Mouse (Mus musculus) left cerebral cortex, postnatal 14 days (tissue): Measurements from ENCODE around the gene Ntng1. TPM values are rescaled to one million over a fixed set of nuclear protein-coding genes. Genes with fewer than 3 reads are reported as not detected.
A peak's percentile ranks its signal among the peaks of the same experiment; 100 is the strongest.

Source experiments
- DNase-seq, 2 experiments: peaks; one replicate each; pipeline ENCODE4 v3.0.0; 2021 to 2022; ENCODE audit warnings: low spot score in 2 of 2, mixed read lengths in 1 of 2
- intact Hi-C: fragments of 180-260 bp; cut with DNase I; formaldehyde crosslinking; loops from one replicate; pipeline ENCODE4 v1.15.1; 2025
- total RNA-seq, 2 experiments: library from RNA; stranded (reverse); gene quantifications; 2 replicates each; pipeline ENCODE4 v1.2.3; 2021

Gene Ntng1
- total RNA-seq, 2 experiments from 2014 or later, result 21.6 to 29.4 TPM

GRCm38 (mm10) chr3:109942960-109943359 is 200.9 kb downstream of the Ntng1 start:
- no peak for DNase-seq
- intact Hi-C loops, result no loop called here

GRCm38 (mm10) chr3:109937634-109938033 is 206.2 kb downstream of the Ntng1 start:
- no peak for DNase-seq
- intact Hi-C loops, result no loop called here

- DNase-seq, result no peak
- intact Hi-C loops, result no loop called here
Measured at GRCm38 (mm10) chr3:109936275-109936674, 207.5 kb downstream of the Ntng1 start.

GRCm38 (mm10) chr3:109932261-109932660 is 211.6 kb downstream of the Ntng1 start:
- peak; percentile 9 to 27 for DNase-seq
- intact Hi-C loops, result no loop called here

- DNase-seq, result no peak
- intact Hi-C loops, result no loop called here
Measured at GRCm38 (mm10) chr3:109931021-109931420, 212.8 kb downstream of the Ntng1 start.

GRCm38 (mm10) chr3:109923788-109924187 is 220.0 kb downstream of the Ntng1 start:
- intact Hi-C loops, result no loop called here
- DNase-seq, result no peak

GRCm38 (mm10) chr3:109918996-109919395 is 224.8 kb downstream of the Ntng1 start:
- no peak for DNase-seq
- intact Hi-C loops, result no loop called here

GRCm38 (mm10) chr3:109917926-109918694 is 225.7 kb downstream of the Ntng1 start:
- no peak for DNase-seq
- intact Hi-C loops, result no loop called here

GRCm38 (mm10) chr3:109917077-109917476 is 226.7 kb downstream of the Ntng1 start:
- no peak for DNase-seq
- intact Hi-C loops, result no loop called here

- DNase-seq, result no peak
- intact Hi-C loops, result no loop called here
Measured at GRCm38 (mm10) chr3:109914226-109914625, 229.6 kb downstream of the Ntng1 start.

- intact Hi-C loops, result no loop called here
- DNase-seq, result no peak
Measured at GRCm38 (mm10) chr3:109890600-109890999, 253.2 kb downstream of the Ntng1 start.

- intact Hi-C loops, result no loop called here
- DNase-seq, result no peak
Measured at GRCm38 (mm10) chr3:109885672-109886071, 258.1 kb downstream of the Ntng1 start.

- DNase-seq, result no peak
- intact Hi-C loops, result no loop called here
Measured at GRCm38 (mm10) chr3:109879061-109879460, 264.8 kb downstream of the Ntng1 start.

GRCm38 (mm10) chr3:109871986-109872385 is 271.8 kb downstream of the Ntng1 start:
- no peak for DNase-seq
- intact Hi-C loops, result no loop called here

GRCm38 (mm10) chr3:109858276-109858675 is 285.5 kb downstream of the Ntng1 start:
- no peak for DNase-seq
- intact Hi-C loops, result no loop called here

GRCm38 (mm10) chr3:109854449-109855155 is 289.2 kb downstream of the Ntng1 start:
- DNase-seq, result peak; percentile 24 to 77

GRCm38 (mm10) chr3:109846660-109847059 is 297.2 kb downstream of the Ntng1 start:
- DNase-seq, result no peak
- intact Hi-C loops, result no loop called here

More at GRCm38 (mm10) chr3:109854449-109855155, 289.2 kb downstream of the Ntng1 start:
- intact Hi-C loops, result no loop called here

- no peak for DNase-seq
- intact Hi-C loops, result no loop called here
Measured at GRCm38 (mm10) chr3:109825806-109826205, 318.0 kb downstream of the Ntng1 start.

GRCm38 (mm10) chr3:109822803-109823474 is 320.9 kb downstream of the Ntng1 start:
- DNase-seq, result no peak
- intact Hi-C loops, result no loop called here
